Mouse (Mus musculus) lung, embryonic 15.5 days (tissue): ENCODE measurements around the gene Plscr4. TPM values are rescaled to one million over a fixed set of nuclear protein-coding genes. Genes with fewer than 3 reads are reported as not detected.

ENCODE experiments used
- ATAC-seq: fragments of 200-750 bp; cut with Nextera tagmentation; 2 replicates; pipeline ENCODE4 v1.8.0; 2017; ENCODE audit warnings: moderate number of reproducible peaks, borderline replicate concordance; ENCODE audit not compliant: low FRiP score, low TSS enrichment; ENCODE audit errors: extremely low read depth
- H3K27ac ChIP-seq: fragments of 300-500 bp; sonication (generic); 2 replicates; pipeline ENCODE4 v1.5.1; 2015; ENCODE audit warnings: moderate library complexity, mild to moderate bottlenecking, inconsistent platforms
- H3K27me3 ChIP-seq: fragments of 300-500 bp; sonication (generic); 2 replicates; pipeline ENCODE4 v1.6.1; 2015; ENCODE audit warnings: inconsistent platforms
- H3K36me3 ChIP-seq: fragments of 300-500 bp; sonication (generic); 2 replicates; pipeline ENCODE4 v1.6.1; 2015; ENCODE audit warnings: inconsistent platforms
- H3K4me1 ChIP-seq: fragments of 300-500 bp; sonication (generic); 2 replicates; pipeline ENCODE4 v1.6.1; 2015; ENCODE audit warnings: inconsistent platforms
- H3K4me2 ChIP-seq: fragments of 300-500 bp; sonication (generic); 2 replicates; pipeline ENCODE4 v1.6.1; 2015; ENCODE audit warnings: inconsistent platforms, mild to moderate bottlenecking, moderate library complexity
- H3K4me3 ChIP-seq: fragments of 300-500 bp; sonication (generic); 2 replicates; pipeline ENCODE4 v1.5.1; 2015; ENCODE audit warnings: mild to moderate bottlenecking, inconsistent platforms
- H3K9ac ChIP-seq: fragments of 300-500 bp; sonication (generic); 2 replicates; pipeline ENCODE4 v1.6.1; 2015; ENCODE audit warnings: inconsistent platforms
- H3K9me3 ChIP-seq: fragments of 300-500 bp; sonication (generic); 2 replicates; pipeline ENCODE4 v1.6.1; 2016; ENCODE audit warnings: inconsistent platforms
- WGBS: fragments of 180-500 bp; shearing (Covaris S2); methylation state at CpG from one replicate; pipeline ENCODE4 v1.1.7; 2015; 5-methylcytosine and 5-hydroxymethylcytosine counted together
- polyA plus RNA-seq: library from polyadenylated mRNA; unstranded; fragments of >200 nt; fragmentation: Nextera tagmentation; extraction: Ambion mirVana; gene quantifications from 2 replicates; pipeline ENCODE4 v1.2.1, GENCODE M21; 2015

The Plscr4 gene
- polyA plus RNA-seq, 1 experiment from 2014 or later: 17.3 TPM

GRCm38 (mm10) chr9:92517036-92517435, 59.9 kb downstream of the Plscr4 start:
- Histone ChIP-seq H3K9me3 (peaks cover 6% of the 10 kb centered on the region; the same call in 1 of the 2 replicates), H3K9ac (no peak overlapping the region), H3K27me3 (no peaks in the 10 kb centered on the region), H3K4me2 (no peak overlapping the region), H3K27ac (no peak overlapping the region), H3K36me3 (no peaks in the 10 kb centered on the region), H3K4me3 (no peak overlapping the region), H3K4me1 (no peaks in the 10 kb centered on the region)
- no peak for ATAC-seq
- 93% methylated on average over 12 of the region's 12 CpGs for WGBS

- peaks cover 6% of the 10 kb centered on the region; the same call in 1 of the 2 replicates for H3K9me3 ChIP-seq
- no peak for ATAC-seq
- H3K4me3 ChIP-seq: no peak overlapping the region
- no peak overlapping the region for H3K4me2 ChIP-seq
- H3K36me3 ChIP-seq: no peaks in the 10 kb centered on the region
- H3K27me3 ChIP-seq: no peaks in the 10 kb centered on the region
- 86% methylated on average over 10 of the region's 10 CpGs for WGBS
- no peaks in the 10 kb centered on the region for H3K4me1 ChIP-seq
- no peak overlapping the region for H3K27ac ChIP-seq
- H3K9ac ChIP-seq: no peak overlapping the region
These were observed 63.6 kb downstream of the Plscr4 start for GRCm38 (mm10) chr9:92520751-92521150.

- no peaks in the 10 kb centered on the region for H3K27me3 ChIP-seq
- H3K9me3 ChIP-seq: no peaks in the 10 kb centered on the region
- no peak for ATAC-seq
- no peaks in the 10 kb centered on the region for H3K36me3 ChIP-seq
- no peaks in the 10 kb centered on the region for H3K4me1 ChIP-seq
- 74% methylated on average over 4 of the region's 4 CpGs for WGBS
- no peak overlapping the region for H3K27ac ChIP-seq
- H3K4me2 ChIP-seq: no peak overlapping the region
- no peak overlapping the region for H3K9ac ChIP-seq
- H3K4me3 ChIP-seq: no peak overlapping the region
These were observed 67.3 kb downstream of the Plscr4 start for GRCm38 (mm10) chr9:92524506-92524905.

- no peak overlapping the region for H3K9ac ChIP-seq
- ATAC-seq: no peak
These were observed 72.9 kb downstream of the Plscr4 start for GRCm38 (mm10) chr9:92530055-92530454.

GRCm38 (mm10) chr9:92537735-92538134, 80.6 kb downstream of the Plscr4 start:
- Histone ChIP-seq H3K9ac (no peak overlapping the region), H3K27me3 (no peaks in the 10 kb centered on the region), H3K4me2 (no peak overlapping the region), H3K9me3 (no peaks in the 10 kb centered on the region), H3K4me1 (peaks cover 5% of the 10 kb centered on the region), H3K4me3 (no peak overlapping the region), H3K36me3 (no peaks in the 10 kb centered on the region), H3K27ac (no peak overlapping the region)
- no peak for ATAC-seq
- WGBS: 71% methylated on average over 6 of the region's 6 CpGs

More at GRCm38 (mm10) chr9:92530055-92530454, 72.9 kb downstream of the Plscr4 start:
- Histone ChIP-seq H3K4me1 (no peaks in the 10 kb centered on the region), H3K9me3 (no peaks in the 10 kb centered on the region), H3K4me3 (no peak overlapping the region), H3K36me3 (no peaks in the 10 kb centered on the region), H3K27me3 (no peaks in the 10 kb centered on the region), H3K27ac (no peak overlapping the region), H3K4me2 (no peak overlapping the region)
- 84% methylated on average over 3 of the region's 3 CpGs for WGBS

GRCm38 (mm10) chr9:92538216-92538615, 81.0 kb downstream of the Plscr4 start:
- H3K9me3 ChIP-seq: no peaks in the 10 kb centered on the region
- no peak overlapping the region for H3K4me2 ChIP-seq
- no peak for ATAC-seq
- no peaks in the 10 kb centered on the region for H3K27me3 ChIP-seq
- no peaks in the 10 kb centered on the region for H3K36me3 ChIP-seq
- no peak overlapping the region for H3K27ac ChIP-seq
- no peak overlapping the region for H3K9ac ChIP-seq
- H3K4me1 ChIP-seq: peaks cover 9% of the 10 kb centered on the region
- WGBS: 60% methylated on average over 6 of the region's 6 CpGs
- H3K4me3 ChIP-seq: no peak overlapping the region

Other genes starting within 250 kb of the Plscr4 start
- 33.7 and 37.6 TPM in 2 replicates for gene Plscr1, start 207.6 kb upstream of the Plscr4 start, polyA plus RNA-seq
- gene Plscr2, start 181.8 kb upstream of the Plscr4 start, polyA plus RNA-seq: 3.1 and 3.8 TPM in 2 replicates
- not detected in 2 replicates for gene 1700057G04Rik, start 148.0 kb upstream of the Plscr4 start, polyA plus RNA-seq
- gene Plod2, start 84.8 kb downstream of the Plscr4 start, polyA plus RNA-seq: 48.4 and 49.0 TPM in 2 replicates